Mouse (Mus musculus) limb, embryonic 15.5 days (tissue): Measurements from ENCODE around the gene Slc26a10. TPM values are rescaled to one million over a fixed set of nuclear protein-coding genes. Genes with fewer than 3 reads are reported as not detected.

Experiments
- polyA plus RNA-seq: library from polyadenylated mRNA; unstranded; fragments of >200 nt; fragmentation: Nextera tagmentation; extraction: Ambion mirVana; gene quantifications from 2 replicates; pipeline ENCODE4 v1.2.1, GENCODE M21; 2015

Gene Slc26a10
- polyA plus RNA-seq, 1 experiment from 2014 or later: 1.7 TPM

Other genes with a start within 250 kb of the Slc26a10 start
- gene Ctdsp2, start 201.9 kb downstream of the Slc26a10 start, polyA plus RNA-seq: 72.2 and 85.8 TPM in 2 replicates
- gene Avil, start 179.9 kb downstream of the Slc26a10 start, polyA plus RNA-seq: 0.50 and 0.71 TPM in 2 replicates
- gene Tsfm, start 149.8 kb downstream of the Slc26a10 start, polyA plus RNA-seq: 69.6 and 71.6 TPM in 2 replicates
- gene Mettl1, start 139.2 kb downstream of the Slc26a10 start, polyA plus RNA-seq: 58.6 and 61.8 TPM in 2 replicates
- 1.9 and 2.0 TPM in 2 replicates for gene Eef1akmt3, start 139.1 kb downstream of the Slc26a10 start, polyA plus RNA-seq
- 0.12 and 0.32 TPM in 2 replicates for gene Cyp27b1, start 132.4 kb downstream of the Slc26a10 start, polyA plus RNA-seq
- 1.2 and 1.7 TPM in 2 replicates for gene March9, start 120.5 kb downstream of the Slc26a10 start, polyA plus RNA-seq
- gene Cdk4, start 117.1 kb downstream of the Slc26a10 start, polyA plus RNA-seq: 1,296 and 1,322 TPM in 2 replicates
- 161 and 175 TPM in 2 replicates for gene Tspan31, start 110.4 kb downstream of the Slc26a10 start, polyA plus RNA-seq
- gene Agap2, start 105.4 kb downstream of the Slc26a10 start, polyA plus RNA-seq: 0.10 and 0.72 TPM in 2 replicates
- gene Os9, start 59.5 kb downstream of the Slc26a10 start, polyA plus RNA-seq: 103 and 110 TPM in 2 replicates
- gene B4galnt1, start 15.4 kb downstream of the Slc26a10 start, polyA plus RNA-seq: 12.3 and 12.4 TPM in 2 replicates
- 115 and 118 TPM in 2 replicates for gene Arhgef25, start 9.4 kb upstream of the Slc26a10 start, polyA plus RNA-seq
- 140 and 144 TPM in 2 replicates for gene Dtx3, start 15.1 kb upstream of the Slc26a10 start, polyA plus RNA-seq
- 27.8 and 29.8 TPM in 2 replicates for gene Pip4k2c, start 30.9 kb upstream of the Slc26a10 start, polyA plus RNA-seq
- 2.5 TPM in 2 replicates for gene Kif5a, start 82.7 kb upstream of the Slc26a10 start, polyA plus RNA-seq
- 185 and 190 TPM in 2 replicates for gene Dctn2, start 85.7 kb upstream of the Slc26a10 start, polyA plus RNA-seq
- 14.1 and 16.2 TPM in 2 replicates for gene Mbd6, start 108.4 kb upstream of the Slc26a10 start, polyA plus RNA-seq
- 105 and 111 TPM in 2 replicates for gene Mars, start 131.1 kb upstream of the Slc26a10 start, polyA plus RNA-seq
- 5.1 and 5.4 TPM in 2 replicates for gene Arhgap9, start 141.3 kb upstream of the Slc26a10 start, polyA plus RNA-seq
- 13.4 and 13.7 TPM in 2 replicates for gene Gli1, start 161.3 kb upstream of the Slc26a10 start, polyA plus RNA-seq
- gene Inhbe, start 173.8 kb upstream of the Slc26a10 start, polyA plus RNA-seq: 0.03 TPM in 1 of 2 replicates, not detected in the other
- not detected in 2 replicates for gene Inhbc, start 189.8 kb upstream of the Slc26a10 start, polyA plus RNA-seq
- 33.1 and 34.9 TPM in 2 replicates for gene R3hdm2, start 199.7 kb upstream of the Slc26a10 start, polyA plus RNA-seq